Mouse (Mus musculus) bone marrow, adult 2 months (tissue): ENCODE measurements around the gene Ttll8.

Experiments used
- CTCF ChIP-seq: fragments of 200-500 bp; IDR thresholded peaks from 2 replicates; pipeline ENCODE4 v1.5.1; 2011; ENCODE audit warnings: low read length, control low read depth; ENCODE audit not compliant: control insufficient read depth, insufficient read depth
- POLR2A ChIP-seq: fragments of 200-500 bp; IDR thresholded peaks from 2 replicates; pipeline ENCODE4 v1.6.1; 2011; ENCODE audit warnings: low read depth, mild to moderate bottlenecking, control low read depth, low read length, borderline replicate concordance; ENCODE audit not compliant: control insufficient read depth

DNA sequence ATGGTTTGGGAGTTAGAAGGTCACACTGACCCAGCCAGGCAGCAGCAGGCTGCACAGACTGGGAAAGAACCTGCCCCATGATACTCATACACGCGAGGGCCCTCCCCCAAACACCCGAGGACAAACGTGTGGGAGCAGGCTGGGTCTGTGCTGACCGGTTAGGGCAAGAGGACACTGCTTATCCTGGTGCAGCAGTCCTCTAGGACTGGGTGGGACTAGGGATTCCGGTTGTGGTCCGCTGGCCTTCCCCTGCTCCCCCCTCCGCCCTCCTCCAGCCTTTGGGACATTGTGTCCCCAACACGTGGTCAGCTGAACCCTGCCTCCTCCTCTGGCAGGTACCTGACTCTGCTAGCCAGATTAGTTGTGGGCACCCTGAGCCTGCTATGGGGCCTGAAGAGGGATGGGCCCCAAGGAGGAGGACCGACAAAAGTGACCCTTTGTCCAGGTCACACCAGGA lies 78.6 kb downstream of the Ttll8 start:
- TF ChIP-seq POLR2A = no peak
- no peak for TF ChIP-seq CTCF
